Mouse (Mus musculus) E14TG2a.4 (cell line): ENCODE data around the gene Hist1h2an.
A peak's percentile ranks its signal among the peaks of the same experiment; 100 is the strongest.
"Not testable (repeated sequence)": the region's sequence is repeated elsewhere in the genome, so short reads cannot be mapped to it uniquely, and the experiment has no call there.

Experiments
- H3K27me3 ChIP-seq: 2 replicates; pipeline ENCODE4 v1.6.1; 2014; ENCODE audit warnings: low read length, control low read depth; ENCODE audit not compliant: insufficient read depth
- H3K36me3 ChIP-seq: 2 replicates; pipeline ENCODE4 v1.6.1; 2014; ENCODE audit warnings: low read length, control low read depth; ENCODE audit not compliant: insufficient read depth
- H3K4me1 ChIP-seq: replicated peaks from 2 replicates; pipeline ENCODE4 v1.6.1; 2014; ENCODE audit warnings: low read depth, low read length, control low read depth
- H3K4me3 ChIP-seq: replicated peaks from 2 replicates; pipeline ENCODE4 v1.5.1; 2014; ENCODE audit warnings: mild to moderate bottlenecking, low read length
- H3K9me3 ChIP-seq: 2 replicates; pipeline ENCODE4 v1.6.1; 2014; ENCODE audit warnings: low read length, control low read depth
- CTCF ChIP-seq: conservative IDR thresholded peaks from 2 replicates; pipeline ENCODE4 v1.5.1; 2014; ENCODE audit warnings: low read length
- NANOG ChIP-seq: IDR thresholded peaks from 2 replicates; pipeline ENCODE4 v1.6.1; 2014; ENCODE audit warnings: borderline replicate concordance, low read length, mixed read lengths
- POU5F1 ChIP-seq: IDR thresholded peaks from 2 replicates; pipeline ENCODE4 v1.6.1; 2014; ENCODE audit warnings: low read length, borderline replicate concordance

Hist1h2an gene

DNA sequence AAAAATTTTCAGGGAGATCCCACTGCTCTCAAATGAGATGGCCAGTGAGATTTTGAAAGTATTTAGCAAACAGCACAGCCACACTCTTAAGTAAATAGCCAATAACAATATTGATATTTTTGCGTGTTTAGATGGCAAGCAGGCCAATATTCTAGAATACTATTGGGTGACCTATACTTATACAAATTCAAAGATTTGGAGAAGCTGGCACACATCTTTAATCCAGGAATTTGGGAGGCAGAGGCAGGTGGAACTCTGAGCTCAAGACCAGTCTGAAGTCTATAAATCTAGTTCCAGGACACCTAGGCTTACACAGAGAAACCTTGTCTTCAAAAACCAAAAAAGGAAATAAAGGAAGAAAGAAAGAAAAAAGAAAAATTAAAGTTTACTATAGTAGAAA lies 5.4 kb downstream of the Hist1h2an start:
- Histone ChIP-seq H3K4me1 (peaks cover 62% of the 10 kb centered on the region), H3K9me3 (no peaks in the 10 kb centered on the region), H3K4me3 (no peak overlapping the region), H3K27me3 (no peaks in the 10 kb centered on the region), H3K36me3 (no peaks in the 10 kb centered on the region)
- no peak for TF ChIP-seq NANOG
- TF ChIP-seq CTCF, result no peak
- TF ChIP-seq POU5F1, result no peak

DNA sequence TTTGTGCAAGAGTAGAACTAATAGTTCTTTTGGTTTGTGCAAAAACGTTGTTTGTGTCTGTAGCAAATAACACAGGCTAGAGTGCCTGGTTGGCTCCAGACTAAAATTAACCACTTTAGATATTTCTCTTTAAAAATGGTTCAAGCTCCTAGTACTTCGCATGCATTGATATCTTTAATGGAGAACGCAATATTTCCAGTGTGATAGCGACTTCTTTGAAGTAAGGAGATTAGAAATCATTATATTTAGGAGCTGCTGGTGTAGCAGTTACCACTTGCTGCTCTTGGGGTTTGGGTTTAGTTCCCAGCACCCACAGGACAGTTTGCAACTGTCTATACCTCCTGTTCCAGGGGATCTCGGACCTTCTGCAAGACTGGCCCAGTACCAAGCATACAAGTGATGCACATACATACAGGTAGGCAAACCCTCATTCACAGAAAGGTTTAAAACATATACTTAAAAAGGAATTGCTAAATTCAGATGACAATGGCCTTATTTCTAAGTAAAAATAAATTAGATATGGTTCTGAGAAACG lies 5.9 kb downstream of the Hist1h2an start:
- Histone ChIP-seq H3K4me3 (peak overlapping the region; percentile 86), H3K27me3 (no peaks in the 10 kb centered on the region), H3K4me1 (peaks cover 65% of the 10 kb centered on the region), H3K9me3 (no peaks in the 10 kb centered on the region), H3K36me3 (no peaks in the 10 kb centered on the region)
- TF ChIP-seq CTCF (no peak), NANOG (no peak), POU5F1 (no peak)

DNA sequence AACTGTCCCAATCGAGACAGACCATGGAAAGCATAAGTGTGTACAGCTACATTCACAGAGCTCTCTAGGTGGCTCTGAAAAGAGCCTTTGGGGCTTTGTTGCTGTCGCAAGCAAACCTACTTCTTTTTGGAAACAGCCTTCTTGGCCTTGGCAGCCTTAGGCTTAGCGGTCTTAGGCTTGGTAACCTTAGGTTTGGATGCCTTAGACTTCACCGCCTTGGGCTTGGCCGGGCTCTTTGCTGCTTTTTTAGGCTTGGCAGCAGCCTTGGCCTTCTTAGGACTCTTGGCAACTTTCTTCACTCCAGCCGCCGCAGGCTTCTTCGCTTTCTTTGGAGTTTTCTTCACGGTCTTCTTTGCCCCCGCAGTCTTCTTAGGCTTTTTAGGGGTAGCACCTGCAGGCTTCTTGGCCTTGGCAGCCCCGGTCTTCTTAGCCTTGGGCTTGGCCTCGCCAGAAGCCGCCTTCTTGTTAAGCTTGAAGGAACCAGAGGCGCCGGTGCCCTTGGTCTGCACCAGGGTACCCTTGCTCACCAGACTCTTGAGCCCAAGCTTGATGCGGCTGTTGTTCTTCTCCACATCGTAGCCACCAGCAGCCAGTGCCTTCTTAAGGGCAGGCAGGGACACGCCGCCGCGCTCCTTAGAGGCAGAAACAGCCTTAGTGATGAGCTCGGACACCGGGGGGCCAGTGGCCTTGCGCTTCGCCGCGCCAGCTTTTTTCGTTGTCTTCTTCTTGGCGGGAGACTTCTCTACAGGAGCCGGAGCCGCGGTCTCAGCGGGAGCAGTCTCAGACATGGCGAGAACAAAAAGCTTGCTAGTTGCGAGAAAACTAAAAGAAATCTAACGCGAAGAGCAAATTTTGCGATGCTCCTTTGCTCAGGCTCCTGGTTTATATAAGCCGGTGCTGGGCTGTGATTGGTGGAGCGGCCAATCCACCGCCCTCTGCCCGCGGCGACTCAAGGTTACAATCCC lies 7.0 kb downstream of the Hist1h2an start, which contains the start of gene Hist1h1b:
Gene Hist1h1b, minus strand, starts transcription at position 859 of the 965 bp plus-strand sequence.
- H3K27me3 ChIP-seq, result no peaks in the 10 kb centered on the region
- H3K4me3 ChIP-seq, result peak within 1 kb of the TSS; percentile 86
- peaks cover 55% of the 10 kb centered on the region for H3K4me1 ChIP-seq
- TF ChIP-seq NANOG (no peak), POU5F1 (no peak), CTCF (no peak)
- no peaks in the 10 kb centered on the region for H3K36me3 ChIP-seq
- no peaks in the 10 kb centered on the region for H3K9me3 ChIP-seq

DNA sequence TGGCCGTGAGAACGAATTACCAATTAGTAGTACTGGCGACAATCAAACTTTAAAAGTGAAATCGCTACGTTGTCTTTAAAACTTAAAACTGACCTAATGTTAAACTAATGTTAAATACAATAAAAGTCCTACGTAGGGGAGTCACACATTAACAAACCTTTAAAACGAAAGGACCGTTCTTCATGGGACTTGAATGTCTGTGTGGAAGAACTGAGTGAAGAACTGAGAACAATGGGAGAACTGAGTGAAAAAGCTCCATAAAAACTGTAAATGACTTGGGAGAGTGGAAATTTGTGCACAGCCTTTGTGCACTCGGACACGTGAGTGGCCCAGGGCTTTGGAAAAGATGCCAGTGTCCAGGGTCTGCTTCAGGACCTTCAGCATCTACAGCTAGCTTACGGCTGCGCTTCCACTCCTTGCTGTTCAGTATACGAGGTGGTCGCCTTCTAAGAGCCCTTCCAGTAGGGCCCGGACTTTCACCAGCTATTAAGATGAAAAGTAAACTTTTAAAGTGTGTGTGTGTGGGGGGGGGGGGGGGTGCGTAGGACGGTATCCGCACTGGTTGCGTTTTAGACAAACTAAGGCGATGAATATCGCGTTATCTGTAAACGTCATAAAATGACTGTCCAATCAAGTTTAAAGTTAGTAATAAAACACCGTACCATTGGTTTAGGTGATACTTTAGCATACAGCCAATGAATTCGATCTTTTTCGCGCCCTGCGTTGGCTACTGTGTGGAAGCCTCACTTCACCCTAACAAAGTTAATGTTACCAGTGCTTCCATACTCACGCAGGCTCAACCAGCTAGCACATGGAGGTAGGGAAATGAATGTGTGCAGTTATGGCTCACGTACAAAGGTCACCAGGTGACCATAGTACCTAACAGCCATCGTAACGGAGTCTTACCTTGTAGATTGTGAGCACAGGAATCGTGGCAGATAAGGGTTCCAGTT lies 7.9 kb downstream of the Hist1h2an start:
- peak overlapping the region; percentile 86 for H3K4me3 ChIP-seq
- H3K4me1 ChIP-seq, result peaks cover 50% of the 10 kb centered on the region
- H3K27me3 ChIP-seq, result no peaks in the 10 kb centered on the region
- no peak for TF ChIP-seq POU5F1
- no peak for TF ChIP-seq NANOG
- TF ChIP-seq CTCF, result no peak
- H3K9me3 ChIP-seq, result no peaks in the 10 kb centered on the region
- H3K36me3 ChIP-seq, result no peaks in the 10 kb centered on the region

DNA sequence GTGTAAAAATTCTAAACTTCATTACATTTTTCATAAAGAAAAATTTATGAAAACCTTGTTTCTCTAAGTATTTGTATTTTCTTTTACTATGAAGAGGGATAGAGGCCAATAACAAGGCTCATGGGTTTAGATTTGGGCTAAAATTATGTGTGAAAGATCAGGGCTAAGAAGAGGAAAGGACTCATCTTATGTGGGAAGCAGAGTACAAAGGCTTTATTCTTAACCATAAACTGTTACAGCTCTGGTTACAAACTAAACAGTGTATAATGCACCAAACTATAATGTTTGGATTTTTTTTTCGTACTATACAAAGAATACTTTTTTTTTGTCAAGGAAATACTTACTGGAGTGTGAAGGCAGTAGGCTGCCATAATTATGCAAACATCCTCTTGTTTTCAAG lies 31.3 kb downstream of the Hist1h2an start:
- no peaks in the 10 kb centered on the region for H3K27me3 ChIP-seq
- no peaks in the 10 kb centered on the region for H3K36me3 ChIP-seq
- H3K4me1 ChIP-seq, result peaks cover 37% of the 10 kb centered on the region
- H3K4me3 ChIP-seq, result no peak overlapping the region
- TF ChIP-seq NANOG (no peak), CTCF (no peak), POU5F1 (no peak)
- no peaks in the 10 kb centered on the region for H3K9me3 ChIP-seq

DNA sequence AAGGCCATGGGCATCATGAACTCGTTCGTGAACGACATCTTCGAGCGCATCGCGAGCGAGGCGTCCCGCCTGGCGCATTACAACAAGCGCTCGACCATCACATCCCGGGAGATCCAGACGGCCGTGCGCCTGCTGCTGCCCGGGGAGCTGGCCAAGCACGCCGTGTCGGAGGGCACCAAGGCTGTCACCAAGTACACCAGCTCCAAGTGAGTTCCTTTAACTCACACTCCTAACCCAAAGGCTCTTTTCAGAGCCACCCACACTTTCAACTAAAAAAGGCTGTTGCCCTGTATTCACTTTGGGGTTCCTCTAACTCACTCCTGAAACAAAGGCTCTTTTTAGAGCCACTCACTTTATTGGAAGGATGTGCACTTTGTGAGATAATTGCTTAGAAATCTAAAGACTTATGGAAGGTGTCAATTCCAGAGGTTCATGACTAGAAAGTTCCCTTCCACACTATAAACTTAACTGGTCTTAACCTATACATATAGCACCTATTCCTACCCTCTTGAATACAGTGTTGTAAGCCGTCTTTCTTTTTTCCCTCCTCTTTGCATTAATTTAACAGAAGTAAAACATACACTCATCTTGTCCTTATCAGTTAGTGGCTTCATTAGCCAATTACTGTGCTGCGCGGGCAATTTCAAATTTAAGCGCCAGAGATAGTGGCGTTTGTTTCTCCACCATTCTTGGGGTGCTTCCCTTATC lies 32.6 kb downstream of the Hist1h2an start:
- peak overlapping the region; percentile 63 for H3K4me3 ChIP-seq
- H3K27me3 ChIP-seq, H3K36me3 ChIP-seq, H3K9me3 ChIP-seq: not testable (repeated sequence)
- peaks cover 25% of the 10 kb centered on the region for H3K4me1 ChIP-seq

DNA sequence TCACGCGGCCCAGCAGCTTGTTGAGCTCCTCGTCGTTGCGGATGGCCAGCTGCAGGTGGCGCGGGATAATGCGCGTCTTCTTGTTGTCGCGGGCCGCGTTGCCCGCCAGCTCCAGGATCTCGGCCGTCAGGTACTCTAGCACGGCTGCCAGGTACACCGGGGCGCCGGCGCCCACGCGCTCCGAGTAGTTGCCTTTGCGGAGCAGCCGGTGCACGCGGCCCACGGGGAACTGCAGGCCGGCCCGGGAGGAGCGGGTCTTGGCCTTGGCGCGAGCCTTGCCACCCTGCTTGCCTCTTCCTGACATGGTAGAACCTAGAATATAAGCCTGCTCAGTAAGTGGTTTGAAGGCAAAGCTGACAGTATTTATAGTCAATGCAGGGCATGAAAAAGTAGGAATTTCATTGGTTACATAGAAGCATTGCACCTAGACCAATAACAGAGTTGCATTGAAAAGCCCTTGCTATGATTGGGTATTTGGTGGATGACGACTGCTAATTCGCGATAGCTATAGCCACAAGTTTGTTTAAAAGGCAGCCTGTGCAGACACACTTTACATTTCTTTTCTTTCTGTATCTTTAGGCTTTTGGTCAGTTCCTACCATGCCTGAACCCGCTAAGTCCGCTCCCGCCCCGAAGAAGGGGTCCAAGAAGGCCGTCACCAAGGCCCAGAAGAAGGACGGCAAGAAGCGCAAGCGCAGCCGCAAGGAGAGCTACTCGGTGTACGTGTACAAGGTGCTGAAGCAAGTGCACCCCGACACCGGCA lies 33.3 kb downstream of the Hist1h2an start, which contains the start of the genes Hist1h2ak and Hist1h2bn:
Gene Hist1h2ak, minus strand, starts transcription at position 304 of the 762 bp plus-strand sequence.
Gene Hist1h2bn, plus strand, starts transcription at position 600 of the 762 bp plus-strand sequence.
- H3K9me3 ChIP-seq, H3K36me3 ChIP-seq, H3K27me3 ChIP-seq: not testable (repeated sequence)
- Histone ChIP-seq H3K4me1 (peaks cover 29% of the 10 kb centered on the region), H3K4me3 (peak within 1 kb of the TSS; percentile 69)
